Mouse (Mus musculus) cerebellum, adult 9-10 months (tissue): ENCODE measurements around the gene Tdrd1.

ENCODE experiments used
- DNase-seq: peaks from one replicate; pipeline ENCODE4 v3.0.0; 2022

Tdrd1 gene

DNA sequence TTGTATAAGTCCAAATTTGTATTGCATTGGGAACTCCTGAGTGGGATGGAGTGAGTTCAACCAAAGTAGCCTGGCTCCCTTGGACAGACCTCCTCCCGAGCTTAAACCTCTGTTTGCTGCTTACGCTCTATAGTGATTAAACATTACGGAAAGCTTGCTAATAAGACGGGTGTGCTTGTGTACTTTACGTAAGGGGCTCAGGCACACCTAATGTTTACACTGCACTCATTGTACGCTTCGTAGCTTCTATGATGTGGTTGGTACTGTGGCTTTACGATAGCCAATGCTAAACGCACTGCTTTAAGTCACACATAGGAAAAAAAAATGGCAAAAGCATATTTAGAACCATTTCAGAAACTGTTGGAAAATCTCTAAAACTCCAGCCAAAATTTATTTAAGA lies 3.3 kb downstream of the Tdrd1 start:
- no peak for DNase-seq

DNA sequence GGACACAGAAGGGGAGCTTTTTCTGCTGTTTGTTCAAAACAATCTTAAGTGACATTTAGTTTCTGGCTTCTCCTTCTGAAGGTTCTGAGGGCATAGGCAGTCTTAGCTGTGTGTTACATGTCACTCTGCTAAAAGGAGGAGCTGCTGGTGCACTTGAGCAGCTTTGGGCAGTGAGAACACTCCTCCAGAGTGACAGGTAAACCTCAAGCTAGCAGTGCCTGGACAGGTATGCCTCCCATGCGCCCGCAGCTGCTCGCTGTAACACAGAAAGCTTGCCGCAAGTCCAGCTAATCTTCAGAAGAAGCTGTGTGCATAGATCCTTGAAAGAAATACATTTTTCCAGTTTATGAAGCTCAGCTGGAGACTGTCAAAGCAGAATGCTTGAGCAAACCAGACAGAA lies 4.2 kb downstream of the Tdrd1 start:
- no peak for DNase-seq

DNA sequence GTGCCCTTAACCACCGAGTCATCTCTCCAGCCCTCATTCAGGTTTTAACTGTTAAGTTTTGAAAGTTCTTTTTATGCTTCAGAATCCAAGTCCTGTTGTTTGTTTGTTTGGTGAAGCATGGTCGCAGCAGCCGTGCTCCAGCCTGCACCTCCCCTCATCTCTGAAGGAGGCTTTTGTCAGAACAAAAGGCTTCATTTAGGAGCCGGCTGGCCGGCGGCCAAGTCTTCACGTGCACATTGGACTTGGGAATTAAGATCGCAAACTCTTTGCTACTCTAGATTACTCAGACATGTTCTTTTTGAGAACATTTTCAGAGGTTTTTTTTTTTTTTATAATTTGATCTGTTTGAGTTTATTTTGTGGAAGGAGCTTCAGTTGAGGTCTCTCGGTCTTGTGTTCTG lies 9.3 kb downstream of the Tdrd1 start:
- DNase-seq, result no peak

DNA sequence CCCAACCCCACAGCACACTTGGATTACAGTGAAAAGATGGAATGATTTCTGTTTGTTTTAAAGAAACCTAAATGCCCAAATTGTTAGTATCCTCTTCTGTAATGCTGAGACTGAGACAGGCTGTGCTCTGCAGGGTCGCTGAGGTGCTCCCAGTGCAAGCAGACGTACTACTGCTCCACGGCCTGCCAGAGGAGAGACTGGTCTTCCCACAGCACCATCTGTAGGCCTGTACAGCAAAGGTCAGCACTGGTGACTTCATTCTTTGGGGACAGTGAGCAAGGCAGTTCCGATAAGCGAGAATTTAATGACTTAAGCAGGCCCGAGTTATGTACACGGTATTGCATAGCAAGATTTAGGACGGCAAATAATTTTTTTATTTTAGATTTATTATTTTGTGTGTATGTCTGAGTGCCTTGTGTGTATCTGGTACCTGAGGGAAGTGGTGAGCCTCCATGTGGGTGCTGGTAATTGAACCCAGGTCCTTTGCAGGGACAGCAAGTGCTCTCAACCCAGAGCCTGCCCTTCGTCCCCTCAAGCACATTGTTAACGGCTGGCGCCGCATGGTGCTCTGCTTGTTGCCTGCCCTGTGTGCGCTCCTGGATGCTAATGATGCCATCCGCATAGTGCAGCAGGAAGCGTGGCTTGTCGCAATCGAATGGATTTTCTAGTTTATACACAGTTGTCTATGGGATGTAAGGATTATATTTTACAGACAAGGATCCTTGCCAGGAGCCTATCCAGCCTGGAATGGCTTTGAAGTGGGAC lies 13.1 kb downstream of the Tdrd1 start:
- DNase-seq, result no peak

DNA sequence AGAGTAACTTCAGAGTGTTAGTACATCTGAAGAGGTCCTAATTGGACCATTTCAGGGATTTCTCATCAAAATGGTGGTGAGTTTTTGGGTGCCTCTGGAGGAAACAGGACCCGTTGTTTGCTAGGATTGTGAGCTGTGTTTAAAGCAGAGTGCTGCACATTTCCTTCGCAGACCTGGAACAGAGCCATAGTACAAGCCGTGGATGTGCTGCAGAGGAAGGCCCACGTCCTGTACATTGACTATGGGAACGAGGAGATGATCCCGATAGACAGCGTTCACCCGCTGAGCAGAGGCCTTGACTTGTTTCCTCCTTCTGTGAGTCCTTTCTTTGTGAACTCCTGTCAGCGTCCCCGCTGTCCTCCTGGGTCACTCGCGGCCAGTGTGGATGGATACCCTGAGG lies 17.0 kb downstream of the Tdrd1 start:
- DNase-seq, result no peak

DNA sequence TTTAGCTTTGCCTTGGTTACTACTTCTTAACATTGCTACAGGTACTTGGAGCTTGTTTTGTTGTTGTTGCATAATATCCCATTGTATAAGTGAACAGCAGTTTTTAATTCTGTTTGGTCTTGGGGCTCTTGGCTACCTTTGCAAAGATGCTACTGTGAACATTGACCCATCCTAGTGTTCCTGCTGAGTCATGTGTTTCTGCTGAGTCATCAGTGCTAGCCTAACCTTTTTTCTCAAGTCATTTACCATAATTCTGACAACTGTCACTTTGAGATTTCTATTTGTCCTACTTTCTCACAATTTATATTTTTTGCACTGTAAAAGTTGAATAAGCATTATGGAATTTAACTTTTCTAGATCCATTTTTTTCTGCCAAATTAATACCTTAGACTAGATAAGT lies 26.6 kb downstream of the Tdrd1 start:
- DNase-seq, result no peak

DNA sequence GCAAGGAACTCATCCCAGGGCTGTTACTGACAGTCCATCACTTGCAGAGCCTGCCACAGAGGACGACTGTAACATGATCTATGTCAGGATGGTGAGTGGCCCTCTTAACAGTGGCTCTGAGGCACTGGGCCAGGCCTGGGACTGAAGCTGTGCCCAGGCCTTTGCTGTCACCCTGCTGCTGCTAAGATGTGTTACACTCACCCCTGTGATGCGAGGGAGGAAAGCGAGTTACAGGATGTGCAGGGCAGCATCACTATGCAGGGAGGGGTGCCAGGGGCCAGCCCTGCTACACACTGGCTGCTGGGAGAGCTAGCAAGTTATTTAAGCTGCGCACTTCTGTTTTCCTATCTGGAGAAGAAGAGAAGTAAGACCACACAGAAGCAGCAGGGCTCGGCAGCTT lies 30.4 kb downstream of the Tdrd1 start:
- DNase-seq, result no peak

DNA sequence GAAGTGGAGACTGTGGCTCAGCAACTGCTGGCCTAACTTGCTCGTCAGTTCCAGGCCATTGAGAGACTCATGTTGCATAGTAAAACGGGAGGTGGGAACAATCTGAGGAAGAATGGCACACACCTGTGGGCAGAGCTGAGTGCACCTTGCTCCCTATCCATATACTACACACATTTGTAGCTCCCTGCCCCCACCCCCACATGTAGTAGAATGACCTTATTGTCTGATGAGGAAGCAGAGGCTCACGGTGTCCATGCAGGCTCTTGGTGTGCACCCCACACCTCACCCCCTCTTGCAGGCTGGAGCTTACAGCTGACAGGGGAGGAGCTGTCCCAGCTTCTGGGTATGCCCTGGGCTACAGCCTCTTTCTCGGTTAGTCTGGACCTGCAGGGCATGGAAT lies 41.7 kb downstream of the Tdrd1 start:
- no peak for DNase-seq

DNA sequence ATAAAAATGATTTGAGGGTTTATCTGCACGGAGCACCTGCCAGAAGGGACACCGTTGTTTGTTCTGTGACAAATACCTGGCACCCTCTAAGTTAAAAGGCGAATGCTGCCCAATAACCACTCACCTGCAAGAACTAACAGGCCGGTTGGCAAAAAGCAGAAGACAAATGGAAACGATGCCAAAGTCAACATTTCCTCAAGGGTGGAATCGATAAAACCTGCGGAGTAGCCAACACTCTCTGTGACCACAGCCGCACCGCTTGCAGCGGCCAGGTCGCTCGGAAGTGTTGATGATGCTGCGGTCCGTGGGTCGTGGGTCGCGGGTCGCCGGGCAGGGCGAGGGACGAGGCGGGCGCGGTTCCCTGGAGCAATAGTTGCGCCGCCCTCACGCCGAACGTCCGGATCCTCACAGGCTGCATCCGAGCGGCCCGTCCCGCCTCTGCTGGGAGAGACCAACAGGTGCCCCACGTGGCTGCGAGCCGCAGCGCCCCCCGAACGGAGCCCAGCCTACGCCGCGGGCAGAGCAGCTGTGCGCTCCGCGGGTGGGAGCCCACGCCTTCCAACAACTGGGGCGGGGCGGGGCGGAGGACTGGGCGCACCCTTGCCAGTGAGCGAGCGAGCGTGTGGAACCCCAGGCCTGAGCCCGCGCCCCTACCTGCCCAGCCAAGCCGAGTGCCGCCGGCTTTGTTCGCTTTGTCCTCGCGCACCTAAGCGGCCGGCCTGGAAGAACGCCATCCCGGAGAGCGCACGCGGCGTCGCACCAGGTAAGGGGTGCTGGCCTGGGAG lies 48.0 kb downstream of the Tdrd1 start, which contains the start of gene Vwa2:
TSS of gene Vwa2 (plus strand) at position 434 of the 785 bp plus-strand sequence.
- DNase-seq, result no peak

DNA sequence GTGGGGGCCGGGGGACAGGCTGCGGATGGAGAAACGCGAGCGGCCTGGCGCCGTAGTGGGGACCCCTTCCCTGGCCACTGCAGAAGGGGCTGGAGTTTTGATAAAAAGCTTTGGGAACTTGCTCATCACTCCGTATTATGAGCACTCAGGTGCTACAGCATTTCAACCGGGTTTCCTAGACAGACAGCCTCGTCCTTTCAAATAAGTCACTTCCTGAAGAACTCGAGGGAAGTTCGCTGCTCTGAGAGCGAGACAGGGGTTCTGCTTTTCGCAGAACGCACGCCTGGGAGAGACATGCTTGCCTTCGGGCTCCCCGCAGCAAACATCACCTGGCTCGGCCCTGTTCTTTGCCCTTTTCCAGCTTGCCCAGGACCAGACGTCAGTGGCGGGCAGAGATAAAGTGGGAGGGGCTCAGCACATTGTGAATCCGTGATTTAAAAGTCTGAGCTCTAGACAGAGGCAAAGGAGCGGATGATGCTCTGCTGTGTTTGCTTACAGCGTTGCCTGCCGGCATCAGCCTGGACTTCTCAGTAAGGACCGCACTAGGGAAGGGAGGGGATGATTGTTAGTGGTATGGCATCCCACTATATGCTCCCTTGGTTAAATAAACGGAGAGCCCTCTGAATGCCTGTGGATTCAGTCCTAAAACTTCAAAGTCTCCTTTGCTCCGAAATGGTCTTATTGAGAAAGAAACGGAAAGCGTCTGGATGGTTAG lies 48.7 kb downstream of the Tdrd1 start:
- DNase-seq, result no peak

DNA sequence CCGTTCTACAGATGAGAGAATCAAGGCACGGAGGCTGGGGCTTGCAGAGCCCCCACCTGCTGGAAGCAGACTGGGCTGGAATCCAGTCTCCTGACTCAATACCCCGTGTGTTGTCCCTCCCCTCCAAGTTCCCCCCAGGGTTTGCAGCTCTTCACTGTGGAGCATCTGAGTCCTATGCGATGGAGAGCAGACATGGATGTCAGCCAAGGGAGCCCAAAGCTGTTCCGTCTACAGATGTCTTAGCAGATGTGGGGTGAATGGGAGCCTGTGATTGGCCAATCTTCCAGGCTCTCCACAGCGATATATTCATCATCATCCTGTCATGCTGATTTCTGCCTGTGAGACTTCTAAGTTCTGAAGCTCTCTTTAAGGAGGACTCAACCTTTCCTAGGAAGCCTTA lies 51.4 kb downstream of the Tdrd1 start:
- no peak for DNase-seq

DNA sequence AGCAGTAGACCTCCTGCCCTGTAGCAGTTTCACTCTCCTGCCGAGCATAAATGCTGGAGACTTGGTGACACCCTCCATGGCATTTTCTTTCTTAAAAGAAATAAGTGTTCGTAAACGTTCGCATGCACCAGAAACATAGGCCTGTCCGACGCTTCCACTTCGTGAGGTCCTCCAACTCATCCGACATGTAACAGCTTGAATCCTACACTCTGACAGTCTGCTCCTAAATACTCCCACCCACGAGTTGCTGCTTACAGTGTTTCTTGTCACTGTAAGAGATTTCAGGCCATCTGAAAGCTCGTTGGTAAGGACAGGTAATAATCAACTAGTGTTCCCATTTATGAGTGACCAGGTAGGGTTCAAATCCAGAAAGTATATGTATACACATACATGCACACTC lies 61.9 kb downstream of the Tdrd1 start:
- no peak for DNase-seq

DNA sequence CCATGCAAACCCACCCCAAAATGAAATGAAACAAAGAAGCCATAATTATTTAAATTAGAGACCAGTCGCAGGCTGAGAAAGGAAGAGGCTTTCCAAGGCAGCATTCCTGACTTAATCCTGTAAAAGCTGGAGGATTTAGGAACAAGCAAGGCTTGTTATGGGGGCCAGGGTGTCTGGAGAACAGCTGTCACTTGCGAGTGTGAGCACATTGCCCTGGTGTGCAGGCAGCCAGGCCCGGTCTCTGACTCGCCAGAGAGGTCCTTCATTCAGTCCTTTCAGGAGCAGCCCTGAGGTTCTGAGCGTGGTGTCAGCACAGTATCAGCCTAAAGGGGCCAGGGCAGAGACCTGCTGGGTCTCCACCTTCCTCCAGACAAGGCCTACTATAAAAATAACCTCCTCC lies 62.6 kb downstream of the Tdrd1 start:
- DNase-seq, result no peak

DNA sequence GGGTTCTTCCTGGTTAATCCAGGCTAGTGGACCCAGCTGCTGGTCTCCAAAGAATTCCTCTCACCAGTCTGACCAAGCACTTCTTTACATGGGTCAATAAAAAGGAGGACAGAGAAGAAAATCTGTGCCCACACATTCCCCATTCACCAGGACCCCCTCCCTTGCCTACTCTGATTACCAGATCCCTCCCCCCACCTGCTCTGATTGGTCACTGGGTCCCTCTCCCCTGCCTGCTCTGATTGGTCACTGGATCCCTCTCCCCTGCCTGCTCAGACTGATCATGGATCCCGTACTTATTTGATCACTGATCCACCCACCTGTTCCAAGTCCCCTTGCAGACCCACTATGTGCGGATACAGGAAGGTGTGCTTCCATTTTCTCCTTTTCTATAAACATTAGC lies 65.4 kb downstream of the Tdrd1 start:
- no peak for DNase-seq

DNA sequence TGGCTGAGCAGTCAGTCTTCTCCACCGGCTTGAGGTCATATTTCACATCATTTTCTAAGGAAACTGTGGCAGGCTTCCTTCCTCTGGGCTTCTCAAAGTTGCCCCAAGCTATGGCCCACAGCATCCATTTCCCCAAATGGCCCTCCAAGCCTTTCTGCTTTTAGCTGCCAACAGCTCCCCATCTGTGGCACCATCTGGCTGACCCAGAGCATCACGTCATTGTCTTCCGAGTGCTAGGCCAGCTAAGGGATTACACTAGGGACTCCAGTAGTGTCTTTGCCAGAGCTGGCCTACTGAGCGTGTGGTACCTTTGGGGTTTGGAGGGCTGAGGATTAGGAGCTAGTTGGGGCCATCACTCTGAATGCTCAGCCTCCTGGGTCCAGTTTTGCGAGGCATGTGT lies 66.6 kb downstream of the Tdrd1 start:
- peak; percentile 43 for DNase-seq

DNA sequence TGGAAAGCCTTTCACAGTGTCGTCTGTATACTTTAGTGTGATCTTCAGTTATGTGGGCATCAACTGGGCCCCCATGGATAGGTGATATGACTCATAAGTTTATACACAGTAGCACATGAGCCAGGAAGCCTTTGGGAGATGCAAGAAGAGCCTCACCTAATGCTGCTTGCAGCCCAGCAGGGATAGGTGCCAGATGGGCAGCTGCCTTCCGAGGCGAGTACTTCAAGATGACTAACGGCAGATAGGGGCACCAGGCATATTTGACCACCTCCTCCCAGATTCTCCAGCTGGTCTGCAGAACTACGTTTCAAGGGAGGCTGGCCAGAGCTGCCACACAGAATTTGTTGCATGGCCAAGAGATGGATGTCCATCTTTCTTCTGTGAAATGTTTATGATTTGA lies 67.3 kb downstream of the Tdrd1 start:
- DNase-seq, result no peak

DNA sequence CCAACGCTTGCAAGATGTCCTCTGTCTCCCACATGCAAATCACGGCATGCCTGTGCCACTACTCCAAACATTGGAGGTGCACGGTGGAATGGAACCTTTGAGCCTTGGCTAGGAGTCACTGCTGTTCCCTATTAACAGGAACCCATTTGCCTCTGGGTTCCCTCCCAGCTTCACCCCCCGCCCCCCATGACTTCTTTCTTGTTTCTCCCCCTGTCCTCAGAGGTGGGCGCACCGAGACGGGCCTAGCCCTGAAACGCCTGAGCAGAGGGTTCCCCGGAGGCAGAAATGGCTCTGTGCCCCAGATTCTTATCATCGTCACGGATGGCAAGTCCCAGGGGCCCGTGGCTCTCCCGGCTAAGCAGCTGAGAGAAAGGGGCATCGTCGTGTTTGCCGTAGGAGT lies 71.6 kb downstream of the Tdrd1 start:
- DNase-seq, result no peak

DNA sequence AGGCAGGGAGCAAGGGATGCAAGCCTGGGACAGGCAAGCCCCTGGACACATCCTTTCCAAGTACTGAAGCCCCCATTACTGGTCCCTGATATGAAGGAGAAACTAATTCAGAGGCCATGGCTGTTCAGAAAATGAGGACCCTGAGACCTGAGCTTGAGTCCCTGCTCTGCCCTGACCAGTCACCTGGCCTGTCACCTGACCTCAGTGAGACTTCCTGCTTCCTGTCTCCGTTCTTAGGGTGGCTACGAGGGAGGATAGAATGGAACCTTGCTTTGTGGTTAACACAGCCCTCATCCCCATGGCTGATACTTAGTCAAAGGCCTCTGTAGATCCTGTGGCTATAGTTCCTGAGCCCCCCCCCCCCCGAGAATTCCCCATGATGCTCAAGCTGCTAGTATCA lies 78.1 kb downstream of the Tdrd1 start:
- DNase-seq, result no peak

DNA sequence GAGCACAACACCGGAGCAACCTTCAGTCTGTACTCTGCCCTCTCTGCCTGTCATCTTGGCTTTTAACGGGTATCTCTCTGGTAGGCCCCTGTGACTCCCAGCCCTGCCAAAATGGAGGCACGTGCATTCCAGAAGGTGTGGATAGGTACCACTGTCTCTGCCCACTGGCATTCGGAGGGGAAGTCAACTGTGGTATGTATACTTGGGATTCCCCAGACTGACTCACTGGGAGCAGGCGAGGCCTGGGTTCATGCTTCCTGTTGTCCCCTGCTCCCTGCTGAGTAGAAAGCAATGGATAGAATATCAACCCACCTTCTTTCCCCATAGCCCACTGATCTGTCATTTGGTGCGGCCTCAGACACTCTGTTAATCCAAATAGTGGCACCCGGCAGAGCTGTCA lies 79.4 kb downstream of the Tdrd1 start:
- DNase-seq, result no peak

DNA sequence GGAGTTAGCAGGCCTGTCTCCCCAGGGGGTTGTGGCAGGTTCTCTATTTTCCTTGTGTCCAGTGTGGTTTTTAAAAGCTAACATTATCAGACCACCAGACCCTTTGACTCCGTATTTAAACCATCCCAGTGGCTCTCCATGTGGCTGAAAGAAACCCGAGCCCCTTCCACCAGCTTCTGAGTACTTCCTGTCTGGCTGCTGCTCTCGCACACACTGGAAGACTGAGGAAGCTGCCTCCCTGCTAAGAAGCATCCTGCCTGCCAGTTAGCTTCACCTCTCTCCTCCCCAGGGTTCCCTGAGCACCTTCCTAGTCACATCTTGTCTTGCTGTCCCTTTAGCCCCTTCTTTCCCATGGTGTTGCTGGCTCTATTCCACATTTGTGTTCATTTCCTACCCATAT lies 81.8 kb downstream of the Tdrd1 start:
- DNase-seq, result no peak

DNA sequence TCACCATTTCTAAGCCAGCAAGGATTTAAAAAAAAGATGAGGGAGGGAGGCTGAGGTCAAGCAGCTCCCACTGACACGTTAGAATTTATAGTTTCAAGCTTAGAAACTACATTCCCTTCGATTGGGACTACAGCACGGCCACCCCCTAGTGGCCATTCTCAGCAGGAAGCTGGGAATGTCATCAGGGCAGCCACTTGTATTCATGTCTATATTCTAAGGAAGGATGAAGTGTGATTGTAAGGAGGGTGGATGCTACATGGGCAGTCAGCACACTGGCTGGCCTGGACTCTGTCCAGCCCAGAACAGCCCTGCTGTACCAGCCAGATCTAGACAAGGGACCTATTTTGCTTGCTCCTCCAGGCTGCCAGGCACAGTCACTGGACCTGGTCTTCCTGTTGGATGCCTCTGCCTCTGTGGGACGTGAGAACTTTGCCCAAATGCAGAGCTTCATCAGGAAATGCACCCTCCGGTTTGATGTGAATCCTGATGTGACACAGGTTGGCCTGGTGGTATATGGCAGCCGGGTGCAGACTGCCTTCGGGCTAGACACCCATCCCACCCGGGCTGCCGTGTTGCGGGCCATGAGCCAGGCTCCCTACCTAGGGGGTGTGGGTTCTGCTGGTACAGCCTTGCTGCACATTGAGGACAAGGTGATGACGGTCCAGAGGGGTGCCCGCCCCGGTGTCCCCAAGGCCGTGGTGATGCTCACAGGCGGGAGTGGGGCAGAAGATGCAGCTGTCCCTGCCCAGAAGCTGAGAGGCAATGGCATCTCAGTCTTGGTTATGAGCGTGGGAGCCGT lies 82.7 kb downstream of the Tdrd1 start:
- no peak for DNase-seq

DNA sequence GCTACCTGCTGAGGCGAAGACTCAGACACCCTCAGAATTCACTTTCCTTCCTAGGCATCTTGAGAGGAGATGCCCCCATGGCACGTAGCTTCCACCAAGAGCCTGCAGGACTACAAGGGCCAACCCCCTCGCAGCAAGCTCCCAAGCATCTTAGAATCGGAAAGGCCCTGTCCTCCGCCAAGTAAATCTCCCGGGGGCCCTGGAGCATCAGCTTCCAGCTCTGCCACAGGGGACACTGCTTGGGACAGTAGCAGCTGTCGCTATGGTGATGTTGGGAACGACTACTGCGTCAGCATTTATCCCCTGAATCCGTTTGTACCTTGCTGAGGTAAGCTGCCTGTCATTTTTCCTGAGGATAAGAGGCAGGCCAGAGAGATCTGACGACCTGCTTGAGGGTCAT lies 84.6 kb downstream of the Tdrd1 start:
- DNase-seq, result no peak

DNA sequence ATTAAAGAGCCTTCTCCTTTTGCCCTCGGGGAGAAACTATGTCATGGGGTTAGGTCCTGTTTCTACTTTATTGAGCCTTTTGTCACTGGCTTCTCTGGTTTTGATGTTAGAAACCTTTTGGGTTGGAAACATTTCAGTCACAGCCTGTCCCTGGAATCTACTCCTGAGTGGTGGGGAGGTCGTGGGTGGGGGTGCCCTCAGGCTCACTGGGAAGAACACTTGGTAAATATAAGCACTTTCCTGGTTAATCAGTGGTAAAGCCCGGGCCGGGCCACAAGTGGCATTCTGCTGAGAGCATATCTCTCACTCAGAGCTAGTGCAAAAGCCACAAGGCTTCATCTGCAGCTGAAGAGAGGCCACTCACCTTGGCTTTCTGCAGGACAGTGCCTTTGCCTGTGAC lies 87.8 kb downstream of the Tdrd1 start:
- DNase-seq, result no peak
